Mouse (Mus musculus) MEL (cell line): Measurements from ENCODE around the gene Tarsl2. TPM values are rescaled to one million over a fixed set of nuclear protein-coding genes. Genes with fewer than 3 reads are reported as not detected.

ENCODE experiments used
- DNase-seq: peaks from one replicate; pipeline ENCODE4 v3.0.0; 2011; ENCODE audit warnings: low read depth, low spot score
- H3K27ac ChIP-seq: 2 replicates; pipeline ENCODE4 v1.5.1; 2012; ENCODE audit warnings: low read depth, mild to moderate bottlenecking, control low read depth, low read length, moderate library complexity; ENCODE audit not compliant: control insufficient read depth
- H3K27me3 ChIP-seq, 2 experiments: fragments of 150-350 bp in 1 of 2; sonication (generic) in 1 of 2; 2 replicates each; pipeline ENCODE4 v1.6.1; 2012; ENCODE audit warnings: low read length in 2 of 2, mild to moderate bottlenecking in 2 of 2, improper control_type of control experiment in 1 of 2, moderate library complexity in 1 of 2; ENCODE audit not compliant: insufficient read depth in 2 of 2, control insufficient read depth in 1 of 2
- H3K36me3 ChIP-seq, 2 experiments: 2 replicates each; pipeline ENCODE4 v1.6.1; 2012 to 2014; ENCODE audit warnings: low read length in 2 of 2, improper control_type of control experiment in 1 of 2, inconsistent platforms in 1 of 2, mild to moderate bottlenecking in 1 of 2; ENCODE audit not compliant: insufficient read depth in 2 of 2, control insufficient read depth in 1 of 2
- H3K4me1 ChIP-seq, 2 experiments: fragments of 150-350 bp in 1 of 2; sonication (generic) in 1 of 2; 2 replicates each; pipeline ENCODE4 v1.6.1; 2012; ENCODE audit warnings: low read length in 2 of 2, improper control_type of control experiment in 1 of 2, mild to moderate bottlenecking in 1 of 2; ENCODE audit not compliant: insufficient read depth in 2 of 2, control insufficient read depth in 1 of 2
- H3K4me3 ChIP-seq, 2 experiments: fragments of 150-350 bp in 1 of 2; sonication (generic) in 1 of 2; 2 replicates each; pipeline ENCODE4 v1.5.1; 2012; ENCODE audit warnings: low read depth in 2 of 2, low read length in 2 of 2, mild to moderate bottlenecking in 2 of 2, moderate library complexity in 2 of 2, control low read depth in 1 of 2, improper control_type of control experiment in 1 of 2; ENCODE audit not compliant: control insufficient read depth in 1 of 2, insufficient read depth in 1 of 2
- H3K79me2 ChIP-seq: 2 replicates; pipeline ENCODE4 v1.6.1; 2012; ENCODE audit warnings: mild to moderate bottlenecking, low read length, moderate library complexity; ENCODE audit not compliant: control insufficient read depth, poor library complexity, insufficient read depth
- H3K9ac ChIP-seq: 2 replicates; pipeline ENCODE4 v1.6.1; 2012; ENCODE audit warnings: low read depth, mild to moderate bottlenecking, control low read depth, low read length, moderate library complexity; ENCODE audit not compliant: control insufficient read depth, poor library complexity, severe bottlenecking
- H3K9me3 ChIP-seq: fragments of 150-350 bp; sonication (generic); replicated peaks from 2 replicates; pipeline ENCODE4 v1.6.1; 2012; ENCODE audit warnings: mild to moderate bottlenecking, low read length, improper control_type of control experiment, moderate library complexity; ENCODE audit not compliant: insufficient read depth
- BHLHE40 ChIP-seq: IDR thresholded peaks from 2 replicates; pipeline ENCODE4 v1.6.1; 2012; ENCODE audit warnings: low read depth, mild to moderate bottlenecking, inconsistent platforms, low read length, improper control_type of control experiment, borderline replicate concordance
- CHD2 ChIP-seq: IDR thresholded peaks from 2 replicates; pipeline ENCODE4 v1.6.1; 2011; ENCODE audit warnings: low read length, improper control_type of control experiment
- E2F4 ChIP-seq: IDR thresholded peaks from 2 replicates; pipeline ENCODE4 v1.6.1; 2011; ENCODE audit warnings: low read depth, low read length, improper control_type of control experiment, borderline replicate concordance
- ELF1 ChIP-seq: IDR thresholded peaks from 2 replicates; pipeline ENCODE4 v1.6.1; 2014; ENCODE audit warnings: low read depth, mild to moderate bottlenecking, inconsistent platforms, low read length, improper control_type of control experiment, moderate library complexity
- EP300 ChIP-seq, 2 experiments: IDR thresholded peaks; 2 replicates each; pipeline ENCODE4 v1.6.1; 2011; ENCODE audit warnings: improper control_type of control experiment in 2 of 2, low read length in 2 of 2, low read depth in 1 of 2, mild to moderate bottlenecking in 1 of 2
- MAX ChIP-seq: IDR thresholded peaks from 2 replicates; pipeline ENCODE4 v1.6.1; 2011; ENCODE audit warnings: low read length, improper control_type of control experiment
- MAZ ChIP-seq: IDR thresholded peaks from 2 replicates; pipeline ENCODE4 v1.6.1; 2012; ENCODE audit warnings: low read depth, mild to moderate bottlenecking, inconsistent platforms, low read length, improper control_type of control experiment
- MYC ChIP-seq: IDR thresholded peaks from 2 replicates; pipeline ENCODE4 v1.6.1; 2011; ENCODE audit warnings: low read depth, mild to moderate bottlenecking, low read length, improper control_type of control experiment, moderate library complexity
- NELFE ChIP-seq: IDR thresholded peaks from 2 replicates; pipeline ENCODE4 v1.6.1; 2011; ENCODE audit warnings: low read depth, low read length, improper control_type of control experiment
- NRF1 ChIP-seq: IDR thresholded peaks from 2 replicates; pipeline ENCODE4 v1.6.1; 2014; ENCODE audit warnings: low read depth, mild to moderate bottlenecking, inconsistent platforms, low read length, improper control_type of control experiment, moderate library complexity; ENCODE audit not compliant: poor library complexity, insufficient read depth, severe bottlenecking
- RAD21 ChIP-seq: IDR thresholded peaks from 2 replicates; pipeline ENCODE4 v1.6.1; 2011; ENCODE audit warnings: mild to moderate bottlenecking, low read depth, low read length, improper control_type of control experiment
- SMC3 ChIP-seq: IDR thresholded peaks from 2 replicates; pipeline ENCODE4 v1.6.1; 2011; ENCODE audit warnings: low read depth, low read length, improper control_type of control experiment
- TBP ChIP-seq: IDR thresholded peaks from 2 replicates; pipeline ENCODE4 v1.8.0; 2011; ENCODE audit warnings: low read depth, low read length, improper control_type of control experiment
- UBTF ChIP-seq: IDR thresholded peaks from 2 replicates; pipeline ENCODE4 v1.6.1; 2012; ENCODE audit warnings: low read depth, mild to moderate bottlenecking, inconsistent platforms, low read length, improper control_type of control experiment, moderate library complexity, borderline replicate concordance; ENCODE audit not compliant: insufficient read depth
- USF2 ChIP-seq, 2 experiments: IDR thresholded peaks; 2 replicates each; pipeline ENCODE4 v1.6.1; 2011 to 2012; ENCODE audit warnings: improper control_type of control experiment in 2 of 2, low read length in 2 of 2, borderline replicate concordance in 1 of 2, inconsistent platforms in 1 of 2, low read depth in 1 of 2, mild to moderate bottlenecking in 1 of 2; ENCODE audit not compliant: insufficient read depth in 1 of 2
- ZMIZ1 ChIP-seq: IDR thresholded peaks from 2 replicates; pipeline ENCODE4 v1.6.1; 2012; ENCODE audit warnings: low read depth, mild to moderate bottlenecking, inconsistent platforms, low read length, improper control_type of control experiment, moderate library complexity
- ZNF384 ChIP-seq: IDR thresholded peaks from 2 replicates; pipeline ENCODE4 v1.6.1; 2012; ENCODE audit warnings: low read depth, mild to moderate bottlenecking, inconsistent platforms, low read length, improper control_type of control experiment
- polyA plus RNA-seq, 2 experiments: library from polyadenylated mRNA; stranded (reverse) in 1 of 2; unstranded in 1 of 2; fragments of >175 nt in 1 of 2; fragments of >200 nt in 1 of 2; gene quantifications; 2 replicates each; pipeline versions ENCODE4 v1.2.1 to v1.2.4; 2012; ENCODE audit warnings: low replicate concordance in 2 of 2, low read depth in 1 of 2; ENCODE audit not compliant: insufficient read length in 2 of 2, insufficient read depth in 1 of 2, missing spikeins in 1 of 2
- total RNA-seq: library from RNA; depleted of rRNA; stranded (reverse); fragments of 300-350 nt; gene quantifications from 2 replicates; pipeline ENCODE4 v1.2.3, GENCODE M21; 2012

Gene Tarsl2
- total and polyA plus RNA-seq, 3 experiments, result 18.7 to 26.3 TPM; not detected in 1

- no peak overlapping the region for H3K27ac ChIP-seq
- no peaks in the 10 kb centered on the region for H3K9me3 ChIP-seq
- no peak for DNase-seq
- no peaks in the 10 kb centered on the region for H3K27me3 ChIP-seq
- TF ChIP-seq ELF1 (no peak), UBTF (no peak), MYC (no peak), ZNF384 (no peak), USF2 (IDR thresholded peaks at IDR 0.05; ENCODE audit: borderline replicate concordance in 1 of 2, insufficient read depth in 1 of 2, low read depth in 1 of 2, low read length in 2 of 2) (no peak), SMC3 (no peak)
- peaks cover 0 to 10% of the 10 kb centered on the region in 2 experiments; a peak in 2 of 4 replicates for H3K36me3 ChIP-seq
- no peaks in the 10 kb centered on the region for H3K4me1 ChIP-seq
- H3K79me2 ChIP-seq, result no peaks in the 10 kb centered on the region
- H3K4me3 ChIP-seq, result no peak overlapping the region
- H3K9ac ChIP-seq, result no peak overlapping the region
Measured at GRCm38 (mm10) chr7:65678900-65679595, 34.4 kb downstream of the Tarsl2 start.

- no peak overlapping the region for H3K4me3 ChIP-seq
- H3K4me1 ChIP-seq, result no peaks in the 10 kb centered on the region
- TF ChIP-seq MAZ (no peak), EP300 (IDR thresholded peaks at IDR 0.05; ENCODE audit: low read depth in 1 of 2, low read length in 2 of 2) (no peak), NRF1 (no peak), CHD2 (no peak), MYC (no peak), RAD21 (no peak), MAX (no peak), BHLHE40 (no peak), E2F4 (no peak), TBP (no peak), ZMIZ1 (no peak), UBTF (no peak), NELFE (no peak)
- H3K9ac ChIP-seq, result no peak overlapping the region
- H3K79me2 ChIP-seq, result no peaks in the 10 kb centered on the region
- DNase-seq, result no peak
- H3K27ac ChIP-seq, result no peak overlapping the region
- no peaks in the 10 kb centered on the region for H3K27me3 ChIP-seq
- H3K9me3 ChIP-seq, result no peaks in the 10 kb centered on the region
- peaks cover 0 to 3% of the 10 kb centered on the region in 2 experiments; a peak in 2 of 4 replicates for H3K36me3 ChIP-seq
Measured at GRCm38 (mm10) chr7:65681166-65681565, 36.5 kb downstream of the Tarsl2 start.
